Mouse (Mus musculus) monocyte, adult 2 months (primary cell): ENCODE data around the gene Saa4.
"Not testable (repeated sequence)": the region's sequence is repeated elsewhere in the genome, so short reads cannot be mapped to it uniquely, and the experiment has no call there.

Source experiments
- DNase-seq, 2 experiments: peaks; one replicate each; pipeline ENCODE4 v3.0.0; 2022; ENCODE audit warnings: low spot score in 2 of 2, low read depth in 1 of 2

Saa4 gene

DNA sequence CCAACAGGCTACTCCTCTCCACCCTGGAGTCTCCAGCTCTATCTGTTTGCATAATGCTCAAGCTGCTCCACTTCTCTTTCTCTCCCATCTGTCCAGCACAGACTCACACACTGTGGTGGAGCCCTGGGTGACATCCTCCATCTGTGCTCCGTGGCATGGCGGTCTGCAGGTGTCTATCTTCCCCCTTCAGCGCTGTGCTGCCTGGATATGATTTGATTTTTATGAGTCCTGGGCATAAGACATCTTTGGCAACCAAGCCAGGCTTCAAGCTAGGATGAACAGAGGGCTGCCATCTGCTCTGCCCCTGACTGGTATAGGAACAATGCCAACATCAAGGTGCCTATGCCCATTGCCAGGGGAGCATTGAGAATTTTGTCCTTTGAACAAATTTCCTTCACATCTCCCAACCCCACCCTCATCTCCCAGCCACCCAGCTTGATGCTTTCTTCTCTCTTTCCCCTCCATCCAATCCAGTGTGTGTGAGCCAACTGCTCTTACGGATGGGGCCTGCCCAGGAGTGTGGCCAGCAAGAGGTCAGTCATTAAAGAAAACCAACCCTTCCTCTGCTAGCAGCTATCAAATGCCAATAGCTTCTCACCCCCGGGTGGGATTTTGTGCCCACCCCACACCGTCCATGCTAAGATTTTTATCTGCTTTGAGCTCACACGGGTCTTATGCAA is 13.7 kb downstream of the Saa4 start:
- DNase-seq = no peak

DNA sequence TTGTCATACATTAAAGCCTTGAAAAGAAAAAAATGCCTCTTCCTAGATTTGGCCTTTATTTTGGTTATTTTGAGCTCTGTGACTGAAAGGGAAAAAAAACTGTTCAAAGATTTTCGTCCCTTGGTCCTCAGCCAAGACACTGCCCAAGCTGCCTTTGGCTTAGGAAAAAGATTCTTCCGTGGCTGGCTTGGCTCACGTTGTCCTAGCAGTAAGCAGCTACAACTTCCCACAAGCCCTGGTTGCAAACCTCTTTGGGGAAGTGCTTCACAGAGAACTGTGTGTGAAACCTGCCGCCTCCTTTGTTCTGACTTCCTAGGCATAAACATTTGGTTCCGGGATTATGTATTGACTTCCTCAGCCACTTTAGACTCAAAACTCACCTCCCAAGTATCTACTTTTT is 15.5 kb downstream of the Saa4 start:
- no peak for DNase-seq

DNA sequence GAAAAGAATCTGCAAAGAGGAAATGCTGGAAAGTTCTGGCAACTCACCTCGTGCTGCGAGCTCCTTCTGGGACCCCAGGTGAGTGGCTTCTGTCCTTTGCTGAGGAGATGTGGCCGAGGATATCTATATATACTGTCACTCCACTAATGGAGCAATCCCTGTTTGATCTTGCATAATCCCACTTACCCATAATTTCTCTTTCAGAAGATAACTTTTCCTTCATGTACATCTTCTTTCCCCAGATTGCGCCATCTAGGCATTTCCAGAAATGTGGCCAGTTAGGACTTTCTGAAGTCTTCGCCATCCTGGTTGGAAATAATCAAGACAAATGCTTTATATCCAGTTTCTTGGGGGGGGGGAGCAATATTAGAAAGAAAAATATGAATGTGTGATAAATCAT is 16.8 kb downstream of the Saa4 start, which contains the start of gene Saa3:
Gene Saa3, minus strand, starts transcription at position 101 of the 400 bp plus-strand sequence.
- no peak for DNase-seq

DNA sequence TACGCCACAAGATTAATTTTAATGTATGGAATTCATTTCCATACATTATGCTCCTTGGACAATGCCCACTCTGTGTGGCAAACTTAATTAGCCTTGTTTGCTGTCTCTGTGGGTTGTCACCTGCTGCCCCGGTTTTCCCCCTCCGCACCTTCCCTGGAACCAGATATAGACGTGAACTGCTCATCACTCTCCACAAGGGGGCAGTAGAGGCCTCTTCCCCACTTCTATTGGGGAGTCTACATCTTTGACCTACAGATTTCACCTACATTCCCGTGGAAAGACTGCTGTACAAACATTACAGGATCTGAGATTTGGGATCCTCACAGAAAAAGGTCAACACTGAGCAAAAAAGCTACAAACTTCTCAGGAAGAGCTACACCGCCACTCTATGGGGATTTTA is 17.9 kb downstream of the Saa4 start:
- peak in 1 of 2 experiments; percentile 52 for DNase-seq

DNA sequence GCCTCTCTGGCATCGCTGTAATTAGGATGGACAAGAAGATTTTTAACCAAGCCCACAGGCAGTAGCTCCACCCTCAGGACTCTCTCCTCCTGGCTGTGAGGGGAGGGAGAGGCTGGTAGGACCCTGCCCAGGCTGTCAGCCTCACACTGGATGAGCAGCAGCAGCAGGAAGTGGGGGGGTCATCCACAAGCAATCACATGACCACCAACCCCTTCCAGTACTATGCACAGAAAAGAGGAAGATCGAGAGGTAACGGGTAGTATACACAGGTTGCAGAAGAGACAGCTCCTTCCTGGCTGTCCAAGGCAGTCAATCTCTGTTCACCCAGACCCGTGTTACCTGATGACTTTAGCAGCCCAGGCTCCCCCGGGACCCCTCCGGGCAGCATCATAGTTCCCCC is 20.2 kb downstream of the Saa4 start:
- no peak for DNase-seq

DNA sequence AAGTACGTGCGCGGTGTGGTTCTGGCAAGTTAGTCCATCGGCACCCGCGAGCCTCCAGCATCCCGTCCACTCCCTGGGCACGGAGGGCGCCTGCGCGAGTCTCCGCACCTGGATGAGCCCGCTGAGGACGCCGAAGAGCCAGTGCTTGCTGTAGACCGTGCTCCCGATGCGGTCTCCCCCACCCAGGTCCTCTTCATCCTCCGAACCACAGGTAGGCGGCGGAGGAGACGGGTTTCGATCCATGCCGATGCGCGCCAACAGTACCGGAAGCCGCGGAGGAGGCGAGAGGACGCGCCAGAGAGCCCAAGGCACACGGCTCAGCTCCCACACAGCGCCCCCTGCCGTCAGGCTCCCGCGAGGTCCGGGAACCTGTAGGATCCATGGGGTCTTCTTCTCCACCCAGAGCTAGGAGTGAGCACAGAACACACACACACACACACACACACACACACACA is 22.0 kb downstream of the Saa4 start, which contains the start of gene Saal1:
Gene Saal1, minus strand, starts transcription at position 291 of the 455 bp plus-strand sequence.
- peak; percentile 53 to 65 for DNase-seq

DNA sequence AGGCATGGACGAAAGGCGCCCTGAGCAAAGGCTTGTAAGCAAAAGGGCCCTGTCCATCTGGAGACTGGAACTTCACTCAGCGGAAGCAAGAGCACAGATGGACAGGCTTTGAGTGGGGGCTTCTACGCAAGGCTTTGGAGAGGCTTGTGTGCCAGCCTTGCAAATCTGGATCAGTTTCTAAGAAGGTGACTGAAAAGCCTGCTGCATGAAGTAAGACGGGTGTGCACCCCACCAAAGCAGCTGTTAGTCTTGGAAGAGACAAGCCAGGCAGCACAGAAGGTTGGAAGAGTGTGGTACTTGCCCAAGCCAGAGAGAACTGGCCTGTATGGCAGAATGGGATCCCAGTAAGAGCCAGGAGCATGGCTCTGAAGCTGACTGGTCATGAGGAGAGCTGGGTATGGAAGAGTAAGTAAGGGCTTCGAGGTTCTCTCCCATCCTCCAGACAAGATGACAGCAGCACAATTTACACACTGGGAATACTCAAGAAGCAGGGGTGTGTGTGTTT is 31.8 kb downstream of the Saa4 start:
- no peak for DNase-seq

DNA sequence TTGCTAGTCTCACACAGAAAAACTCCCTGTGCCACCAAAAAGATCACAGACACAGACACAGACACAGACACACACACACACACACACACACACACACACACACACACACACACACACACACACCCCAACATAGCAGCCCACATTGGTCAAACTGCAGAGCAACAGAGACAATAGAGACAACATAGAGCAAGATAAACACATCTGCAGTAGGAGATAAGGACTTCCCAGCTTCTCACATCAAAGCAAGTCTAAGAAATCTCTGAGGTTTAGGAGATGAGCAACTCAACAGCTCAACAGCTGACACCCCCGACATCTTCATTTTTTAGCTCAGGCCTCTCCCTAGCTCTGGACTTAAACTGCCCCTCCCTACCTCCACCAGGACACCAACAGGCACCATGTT is 35.6 kb downstream of the Saa4 start:
- no peak for DNase-seq

DNA sequence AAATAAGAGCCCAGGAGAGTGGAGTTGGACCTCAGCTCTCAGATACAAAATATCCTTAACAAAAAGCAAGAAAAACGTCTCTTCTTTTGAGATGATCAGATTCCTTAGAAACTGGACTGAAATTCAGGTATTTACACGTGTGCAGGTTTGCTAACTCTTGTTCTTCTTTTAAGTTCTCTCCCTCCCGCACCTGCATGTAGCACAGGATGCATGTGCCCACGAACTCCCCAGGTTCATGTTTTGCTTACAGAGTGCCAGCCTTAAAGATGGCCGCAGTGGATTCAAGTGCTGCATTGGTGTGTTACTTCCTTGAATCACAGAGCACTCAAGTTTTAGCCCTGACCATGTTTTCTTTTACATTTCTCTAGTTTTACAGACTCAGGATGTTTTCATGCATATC is 45.6 kb downstream of the Saa4 start:
- DNase-seq = no peak

DNA sequence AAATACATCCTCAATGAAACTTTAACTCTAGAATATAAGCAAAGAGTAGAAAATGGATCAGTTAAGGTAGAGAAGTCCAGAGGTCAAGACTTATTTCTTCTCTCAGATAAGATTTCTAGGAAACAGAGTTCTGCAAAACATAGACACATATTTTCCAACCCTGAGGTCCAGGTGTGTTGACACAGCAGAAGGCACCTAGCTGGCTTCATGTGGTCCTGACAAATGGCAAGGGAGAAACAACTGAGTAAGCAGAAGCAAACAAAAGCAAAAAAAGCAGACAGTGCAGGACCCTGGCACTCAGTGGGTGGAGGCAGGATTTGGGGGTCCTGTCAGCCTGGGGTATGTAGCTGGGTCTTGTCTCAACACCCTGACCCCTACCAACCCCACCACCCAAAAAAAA is 51.7 kb downstream of the Saa4 start:
- no peak for DNase-seq

DNA sequence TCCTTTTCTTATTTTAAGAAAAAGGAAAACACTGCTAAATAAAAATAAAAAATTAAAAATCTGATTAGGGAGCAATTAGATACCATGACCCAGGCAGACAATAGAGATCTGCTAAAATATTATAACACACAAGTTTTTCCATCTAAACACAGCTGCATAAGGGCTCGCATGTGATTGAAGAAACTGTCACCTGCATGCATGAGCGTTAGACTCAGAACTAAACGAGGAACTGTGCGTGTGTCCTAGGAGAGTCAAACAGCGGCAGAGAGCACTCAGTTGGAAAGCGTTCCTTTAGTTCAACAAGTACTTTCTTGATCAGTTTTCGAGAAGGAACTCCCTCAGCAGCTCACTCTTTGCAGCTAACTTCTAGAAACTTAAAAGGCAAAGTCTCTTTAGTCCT is 53.4 kb downstream of the Saa4 start:
- DNase-seq = not testable (repeated sequence)

DNA sequence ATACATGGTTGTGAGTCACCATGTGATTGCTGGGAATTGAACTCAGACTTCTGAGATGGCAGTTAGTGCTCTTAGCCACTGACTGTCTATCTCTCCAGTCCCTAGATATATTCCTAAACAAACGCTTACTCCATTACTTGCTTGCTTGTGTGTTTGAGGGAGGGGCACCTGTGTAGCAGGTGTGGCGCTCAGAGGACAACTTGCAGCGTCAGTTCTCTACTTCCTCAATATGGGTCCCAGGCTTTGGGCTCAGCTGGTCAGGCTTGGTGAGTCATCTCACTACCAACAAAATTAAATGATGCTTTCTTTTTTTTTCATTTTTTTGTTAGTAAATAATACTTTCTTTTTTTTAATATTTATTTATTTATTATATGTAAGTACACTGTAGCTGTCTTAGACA is 54.0 kb downstream of the Saa4 start:
- DNase-seq = no peak
